Mouse (Mus musculus): ENCODE results near the gene Snap23. TPM values are rescaled to one million over a fixed set of nuclear protein-coding genes. Genes with fewer than 3 reads are reported as not detected.
"Not testable (repeated sequence)": the region's sequence is repeated elsewhere in the genome, so short reads cannot be mapped to it uniquely, and the experiment has no call there.

Gene Snap23
- total and polyA plus RNA-seq, 3 experiments: 12.1 to 65.4 (median 57.9) TPM

- Histone ChIP-seq H3K36me3 (ENCODE audit: control insufficient read depth, insufficient read depth, low read length) (peaks cover 12% of the 10 kb centered on the region), H3K79me2 (replicated peaks; ENCODE audit: control insufficient read depth, insufficient read depth, low read length) (peaks cover 6% of the 10 kb centered on the region; the same call in 1 of the 2 replicates), H3K4me1 (ENCODE audit: control insufficient read depth, insufficient read depth, low read length) (peaks cover 2% of the 10 kb centered on the region), H3K9ac (ENCODE audit: low read depth, low read length) (no peak overlapping the region), H3K4me3 (no peak overlapping the region), H3K27ac (no peak overlapping the region), H3K27me3 (ENCODE audit: control insufficient read depth, insufficient read depth, low read length) (no peaks in the 10 kb centered on the region)
- WGBS: 91% methylated on average over 3 of the region's 3 CpGs
- no peak for TF ChIP-seq EP300 (IDR thresholded peaks at IDR 0.05; ENCODE audit: insufficient read depth, low read depth, low read length)
- no peak for TF ChIP-seq POLR2A (IDR thresholded peaks at IDR 0.05; ENCODE audit: insufficient read depth, low read depth, low read length)
- no peak for TF ChIP-seq CTCF (IDR thresholded peaks at IDR 0.05)
- intact Hi-C loops (cut with DNase I): no loop called here
- DNase-seq: no peak
Observed at GRCm38 (mm10) chr2:120571081-120571480, 3.6 kb downstream of the Snap23 start.

- H3K4me1 ChIP-seq (ENCODE audit: control insufficient read depth, insufficient read depth, low read length); intact Hi-C loops (cut with DNase I); DNase-seq; H3K27ac ChIP-seq; H3K9ac ChIP-seq (ENCODE audit: low read depth, low read length); H3K27me3 ChIP-seq (ENCODE audit: control insufficient read depth, insufficient read depth, low read length); H3K79me2 ChIP-seq (replicated peaks; ENCODE audit: control insufficient read depth, insufficient read depth, low read length); H3K4me3 ChIP-seq: not testable (repeated sequence)
- 81% methylated on average over 3 of the region's 3 CpGs for WGBS
- peaks cover 12% of the 10 kb centered on the region for H3K36me3 ChIP-seq (ENCODE audit: control insufficient read depth, insufficient read depth, low read length)
Observed at GRCm38 (mm10) chr2:120572161-120572560, 4.7 kb downstream of the Snap23 start.

GRCm38 (mm10) chr2:120575121-120575520 is 7.7 kb downstream of the Snap23 start:
- intact Hi-C loops (cut with DNase I): no loop called here
- peaks cover 13% of the 10 kb centered on the region; the same call in 1 of the 2 replicates for H3K79me2 ChIP-seq (replicated peaks; ENCODE audit: control insufficient read depth, insufficient read depth, low read length)
- 85% methylated on average over 3 of the region's 3 CpGs for WGBS
- TF ChIP-seq CTCF (IDR thresholded peaks at IDR 0.05) (no peak), POLR2A (IDR thresholded peaks at IDR 0.05; ENCODE audit: insufficient read depth, low read depth, low read length) (no peak), EP300 (IDR thresholded peaks at IDR 0.05; ENCODE audit: insufficient read depth, low read depth, low read length) (no peak)
- DNase-seq: no peak
- peaks cover 3% of the 10 kb centered on the region for H3K4me1 ChIP-seq (ENCODE audit: control insufficient read depth, insufficient read depth, low read length)
- no peak overlapping the region for H3K9ac ChIP-seq (ENCODE audit: low read depth, low read length)
- no peak overlapping the region for H3K27ac ChIP-seq
- H3K36me3 ChIP-seq (ENCODE audit: control insufficient read depth, insufficient read depth, low read length): peaks cover 13% of the 10 kb centered on the region
- H3K27me3 ChIP-seq (ENCODE audit: control insufficient read depth, insufficient read depth, low read length): no peaks in the 10 kb centered on the region
- H3K4me3 ChIP-seq: no peak overlapping the region

GRCm38 (mm10) chr2:120575978-120576377 is 8.5 kb downstream of the Snap23 start:
- WGBS: 63% methylated on average over 2 of the region's 2 CpGs
- H3K4me1 ChIP-seq (ENCODE audit: control insufficient read depth, insufficient read depth, low read length): peaks cover 3% of the 10 kb centered on the region
- H3K27me3 ChIP-seq (ENCODE audit: control insufficient read depth, insufficient read depth, low read length): no peaks in the 10 kb centered on the region
- H3K4me3 ChIP-seq: no peak overlapping the region
- TF ChIP-seq CTCF (IDR thresholded peaks at IDR 0.05) (no peak), EP300 (IDR thresholded peaks at IDR 0.05; ENCODE audit: insufficient read depth, low read depth, low read length) (no peak), POLR2A (IDR thresholded peaks at IDR 0.05; ENCODE audit: insufficient read depth, low read depth, low read length) (no peak)
- intact Hi-C loops (cut with DNase I): no loop called here
- no peak overlapping the region for H3K27ac ChIP-seq
- peaks cover 11% of the 10 kb centered on the region for H3K36me3 ChIP-seq (ENCODE audit: control insufficient read depth, insufficient read depth, low read length)
- DNase-seq: no peak
- H3K9ac ChIP-seq (ENCODE audit: low read depth, low read length): no peak overlapping the region
- peaks cover 13% of the 10 kb centered on the region for H3K79me2 ChIP-seq (replicated peaks; ENCODE audit: control insufficient read depth, insufficient read depth, low read length)

GRCm38 (mm10) chr2:120577799-120578198 is 10.3 kb downstream of the Snap23 start:
- H3K36me3 ChIP-seq (ENCODE audit: control insufficient read depth, insufficient read depth, low read length): peaks cover 5% of the 10 kb centered on the region
- H3K4me1 ChIP-seq (ENCODE audit: control insufficient read depth, insufficient read depth, low read length): peaks cover 3% of the 10 kb centered on the region
- no peak for TF ChIP-seq CTCF (IDR thresholded peaks at IDR 0.05)
- no peak for TF ChIP-seq EP300 (IDR thresholded peaks at IDR 0.05; ENCODE audit: insufficient read depth, low read depth, low read length)
- TF ChIP-seq POLR2A (IDR thresholded peaks at IDR 0.05; ENCODE audit: insufficient read depth, low read depth, low read length): no peak
- no peaks in the 10 kb centered on the region for H3K27me3 ChIP-seq (ENCODE audit: control insufficient read depth, insufficient read depth, low read length)
- DNase-seq: no peak
- H3K79me2 ChIP-seq (replicated peaks; ENCODE audit: control insufficient read depth, insufficient read depth, low read length): peaks cover 9% of the 10 kb centered on the region
- no peak overlapping the region for H3K9ac ChIP-seq (ENCODE audit: low read depth, low read length)
- WGBS: 74% methylated on average over 4 of the region's 4 CpGs
- peak overlapping the region; percentile 13 for H3K27ac ChIP-seq
- H3K4me3 ChIP-seq: no peak overlapping the region
- intact Hi-C loops (cut with DNase I): no loop called here

- peak in 1 of 2 experiments; percentile 8 for DNase-seq
- Histone ChIP-seq H3K9ac (ENCODE audit: low read depth, low read length) (no peak overlapping the region), H3K36me3 (ENCODE audit: control insufficient read depth, insufficient read depth, low read length) (peaks cover 5% of the 10 kb centered on the region), H3K4me3 (no peak overlapping the region), H3K27me3 (ENCODE audit: control insufficient read depth, insufficient read depth, low read length) (no peaks in the 10 kb centered on the region), H3K4me1 (ENCODE audit: control insufficient read depth, insufficient read depth, low read length) (peaks cover 3% of the 10 kb centered on the region), H3K27ac (peak overlapping the region; percentile 17), H3K79me2 (replicated peaks; ENCODE audit: control insufficient read depth, insufficient read depth, low read length) (peaks cover 9% of the 10 kb centered on the region)
- intact Hi-C loops (cut with DNase I): no loop called here
- WGBS: 36% methylated on average over 5 of the region's 5 CpGs
- TF ChIP-seq CTCF (IDR thresholded peaks at IDR 0.05) (no peak), POLR2A (IDR thresholded peaks at IDR 0.05; ENCODE audit: insufficient read depth, low read depth, low read length) (no peak), EP300 (IDR thresholded peaks at IDR 0.05; ENCODE audit: insufficient read depth, low read depth, low read length) (no peak)
Observed at GRCm38 (mm10) chr2:120578286-120578685, 10.8 kb downstream of the Snap23 start.

All from heart, adult 2 months (tissue).